Mouse (Mus musculus): ENCODE results near the gene Cnpy1. TPM values are rescaled to one million over a fixed set of nuclear protein-coding genes. Genes with fewer than 3 reads are reported as not detected.
A peak's percentile ranks its signal among the peaks of the same experiment; 100 is the strongest.

The Cnpy1 gene
- polyA plus RNA-seq, 1 experiment from 2014 or later = 0.60 TPM

- no peak overlapping the region for H3K9ac ChIP-seq (ENCODE audit: low read depth, low read length)
- H3K27me3 ChIP-seq (replicated peaks; ENCODE audit: control insufficient read depth, insufficient read depth, low read length) = no peaks in the 10 kb centered on the region
- H3K4me2 ChIP-seq (ENCODE audit: low read depth, low read length) = no peak overlapping the region
- 21% methylated on average over 2 of the region's 2 CpGs for WGBS
- H3K36me3 ChIP-seq (ENCODE audit: control insufficient read depth, insufficient read depth, low read length) = no peaks in the 10 kb centered on the region
- no peaks in the 10 kb centered on the region for H3K9me3 ChIP-seq (ENCODE audit: control insufficient read depth, low read length)
- ATAC-seq = no peak
- no peaks in the 10 kb centered on the region for H3K4me1 ChIP-seq (ENCODE audit: control insufficient read depth, insufficient read depth, low read length)
- H3K4me3 ChIP-seq (ENCODE audit: low read length) = no peak overlapping the region
- no peak overlapping the region for H3K27ac ChIP-seq (ENCODE audit: low read length)
Observed at GRCm38 (mm10) chr5:28267576-28267975, 22.0 kb upstream of the Cnpy1 start.

- no peaks in the 10 kb centered on the region for H3K36me3 ChIP-seq (ENCODE audit: control insufficient read depth, insufficient read depth, low read length)
- no peaks in the 10 kb centered on the region for H3K27me3 ChIP-seq (replicated peaks; ENCODE audit: control insufficient read depth, insufficient read depth, low read length)
- H3K9me3 ChIP-seq (ENCODE audit: control insufficient read depth, low read length) = no peaks in the 10 kb centered on the region
- H3K9ac ChIP-seq (ENCODE audit: low read depth, low read length) = no peak overlapping the region
- no peak overlapping the region for H3K4me3 ChIP-seq (ENCODE audit: low read length)
- no peaks in the 10 kb centered on the region for H3K4me1 ChIP-seq (ENCODE audit: control insufficient read depth, insufficient read depth, low read length)
- ATAC-seq = no peak
- no peak overlapping the region for H3K4me2 ChIP-seq (ENCODE audit: low read depth, low read length)
- no peak overlapping the region for H3K27ac ChIP-seq (ENCODE audit: low read length)
Observed at GRCm38 (mm10) chr5:28265653-28266052, 20.0 kb upstream of the Cnpy1 start.

GRCm38 (mm10) chr5:28263852-28264251, 18.2 kb upstream of the Cnpy1 start:
- 64% methylated on average over 1 of the region's 1 CpGs for WGBS

GRCm38 (mm10) chr5:28262070-28262469, 16.5 kb upstream of the Cnpy1 start:
- WGBS = 72% methylated on average over 5 of the region's 5 CpGs
- no peaks in the 10 kb centered on the region for H3K4me1 ChIP-seq (ENCODE audit: control insufficient read depth, insufficient read depth, low read length)
- no peaks in the 10 kb centered on the region for H3K36me3 ChIP-seq (ENCODE audit: control insufficient read depth, insufficient read depth, low read length)
- H3K9me3 ChIP-seq (ENCODE audit: control insufficient read depth, low read length) = no peaks in the 10 kb centered on the region
- no peak overlapping the region for H3K27ac ChIP-seq (ENCODE audit: low read length)
- no peak overlapping the region for H3K4me3 ChIP-seq (ENCODE audit: low read length)
- peak; percentile 50; the same call in 1 of the 2 replicates for ATAC-seq
- no peak overlapping the region for H3K4me2 ChIP-seq (ENCODE audit: low read depth, low read length)
- H3K27me3 ChIP-seq (replicated peaks; ENCODE audit: control insufficient read depth, insufficient read depth, low read length) = 0 out of 2 replicates have a peak, but pooled peaks cover 3% of the 10 kb centered on the region
- no peak overlapping the region for H3K9ac ChIP-seq (ENCODE audit: low read depth, low read length)

More at GRCm38 (mm10) chr5:28263852-28264251, 18.2 kb upstream of the Cnpy1 start:
- H3K4me1 ChIP-seq (ENCODE audit: control insufficient read depth, insufficient read depth, low read length) = no peaks in the 10 kb centered on the region
- H3K9ac ChIP-seq (ENCODE audit: low read depth, low read length) = no peak overlapping the region
- no peak for ATAC-seq
- H3K4me2 ChIP-seq (ENCODE audit: low read depth, low read length) = no peak overlapping the region
- H3K36me3 ChIP-seq (ENCODE audit: control insufficient read depth, insufficient read depth, low read length) = no peaks in the 10 kb centered on the region
- no peaks in the 10 kb centered on the region for H3K9me3 ChIP-seq (ENCODE audit: control insufficient read depth, low read length)
- no peak overlapping the region for H3K4me3 ChIP-seq (ENCODE audit: low read length)
- no peak overlapping the region for H3K27ac ChIP-seq (ENCODE audit: low read length)
- no peaks in the 10 kb centered on the region for H3K27me3 ChIP-seq (replicated peaks; ENCODE audit: control insufficient read depth, insufficient read depth, low read length)

GRCm38 (mm10) chr5:28259939-28260338, 14.3 kb upstream of the Cnpy1 start:
- H3K4me1 ChIP-seq (ENCODE audit: control insufficient read depth, insufficient read depth, low read length) = no peaks in the 10 kb centered on the region
- H3K27me3 ChIP-seq (replicated peaks; ENCODE audit: control insufficient read depth, insufficient read depth, low read length) = 0 out of 2 replicates have a peak, but pooled peaks cover 3% of the 10 kb centered on the region
- no peak overlapping the region for H3K4me3 ChIP-seq (ENCODE audit: low read length)
- no peak for ATAC-seq
- no peak overlapping the region for H3K27ac ChIP-seq (ENCODE audit: low read length)
- H3K4me2 ChIP-seq (ENCODE audit: low read depth, low read length) = no peak overlapping the region
- no peaks in the 10 kb centered on the region for H3K9me3 ChIP-seq (ENCODE audit: control insufficient read depth, low read length)
- WGBS = 82% methylated on average over 1 of the region's 1 CpGs
- no peak overlapping the region for H3K9ac ChIP-seq (ENCODE audit: low read depth, low read length)
- H3K36me3 ChIP-seq (ENCODE audit: control insufficient read depth, insufficient read depth, low read length) = no peaks in the 10 kb centered on the region

- ATAC-seq = no peak
- Histone ChIP-seq H3K9me3 (ENCODE audit: control insufficient read depth, low read length) (no peaks in the 10 kb centered on the region), H3K4me2 (ENCODE audit: low read depth, low read length) (no peak overlapping the region), H3K4me1 (ENCODE audit: control insufficient read depth, insufficient read depth, low read length) (no peaks in the 10 kb centered on the region), H3K36me3 (ENCODE audit: control insufficient read depth, insufficient read depth, low read length) (no peaks in the 10 kb centered on the region), H3K27ac (ENCODE audit: low read length) (no peak overlapping the region), H3K9ac (ENCODE audit: low read depth, low read length) (no peak overlapping the region), H3K4me3 (ENCODE audit: low read length) (no peak overlapping the region), H3K27me3 (replicated peaks; ENCODE audit: control insufficient read depth, insufficient read depth, low read length) (0 out of 2 replicates have a peak, but pooled peaks cover 3% of the 10 kb centered on the region)
- 30% methylated on average over 1 of the region's 1 CpGs for WGBS
Observed at GRCm38 (mm10) chr5:28259385-28259784, 13.8 kb upstream of the Cnpy1 start.

- H3K9ac ChIP-seq (ENCODE audit: low read depth, low read length) = no peak overlapping the region
- H3K27ac ChIP-seq (ENCODE audit: low read length) = no peak overlapping the region
- no peak for ATAC-seq
- 0 out of 2 replicates have a peak, but pooled peaks cover 3% of the 10 kb centered on the region for H3K27me3 ChIP-seq (replicated peaks; ENCODE audit: control insufficient read depth, insufficient read depth, low read length)
- H3K4me3 ChIP-seq (ENCODE audit: low read length) = no peak overlapping the region
- H3K4me1 ChIP-seq (ENCODE audit: control insufficient read depth, insufficient read depth, low read length) = no peaks in the 10 kb centered on the region
- H3K9me3 ChIP-seq (ENCODE audit: control insufficient read depth, low read length) = no peaks in the 10 kb centered on the region
- H3K4me2 ChIP-seq (ENCODE audit: low read depth, low read length) = no peak overlapping the region
- H3K36me3 ChIP-seq (ENCODE audit: control insufficient read depth, insufficient read depth, low read length) = no peaks in the 10 kb centered on the region
- 64% methylated on average over 4 of the region's 4 CpGs for WGBS
Observed at GRCm38 (mm10) chr5:28257816-28258215, 12.2 kb upstream of the Cnpy1 start.

GRCm38 (mm10) chr5:28252999-28253398, 7.4 kb upstream of the Cnpy1 start:
- no peak for ATAC-seq
- Histone ChIP-seq H3K4me1 (ENCODE audit: control insufficient read depth, insufficient read depth, low read length) (no peaks in the 10 kb centered on the region), H3K9ac (ENCODE audit: low read depth, low read length) (no peak overlapping the region), H3K4me3 (ENCODE audit: low read length) (no peak overlapping the region), H3K4me2 (ENCODE audit: low read depth, low read length) (no peak overlapping the region), H3K27ac (ENCODE audit: low read length) (no peak overlapping the region), H3K27me3 (replicated peaks; ENCODE audit: control insufficient read depth, insufficient read depth, low read length) (0 out of 2 replicates have a peak, but pooled peaks cover 3% of the 10 kb centered on the region), H3K9me3 (ENCODE audit: control insufficient read depth, low read length) (no peaks in the 10 kb centered on the region), H3K36me3 (ENCODE audit: control insufficient read depth, insufficient read depth, low read length) (no peaks in the 10 kb centered on the region)
- 66% methylated on average over 4 of the region's 4 CpGs for WGBS

GRCm38 (mm10) chr5:28252260-28252659, 6.7 kb upstream of the Cnpy1 start:
- Histone ChIP-seq H3K27me3 (replicated peaks; ENCODE audit: control insufficient read depth, insufficient read depth, low read length) (no peaks in the 10 kb centered on the region), H3K36me3 (ENCODE audit: control insufficient read depth, insufficient read depth, low read length) (no peaks in the 10 kb centered on the region), H3K4me1 (ENCODE audit: control insufficient read depth, insufficient read depth, low read length) (no peaks in the 10 kb centered on the region), H3K4me2 (ENCODE audit: low read depth, low read length) (no peak overlapping the region), H3K9me3 (ENCODE audit: control insufficient read depth, low read length) (no peaks in the 10 kb centered on the region), H3K4me3 (ENCODE audit: low read length) (no peak overlapping the region), H3K9ac (ENCODE audit: low read depth, low read length) (no peak overlapping the region), H3K27ac (ENCODE audit: low read length) (no peak overlapping the region)
- 87% methylated on average over 4 of the region's 4 CpGs for WGBS
- ATAC-seq = no peak

GRCm38 (mm10) chr5:28251211-28251764, 5.7 kb upstream of the Cnpy1 start:
- Histone ChIP-seq H3K36me3 (ENCODE audit: control insufficient read depth, insufficient read depth, low read length) (no peaks in the 10 kb centered on the region), H3K9ac (ENCODE audit: low read depth, low read length) (no peak overlapping the region), H3K9me3 (ENCODE audit: control insufficient read depth, low read length) (no peaks in the 10 kb centered on the region), H3K27me3 (replicated peaks; ENCODE audit: control insufficient read depth, insufficient read depth, low read length) (no peaks in the 10 kb centered on the region), H3K27ac (ENCODE audit: low read length) (no peak overlapping the region), H3K4me3 (ENCODE audit: low read length) (no peak overlapping the region), H3K4me1 (ENCODE audit: control insufficient read depth, insufficient read depth, low read length) (no peaks in the 10 kb centered on the region), H3K4me2 (ENCODE audit: low read depth, low read length) (no peak overlapping the region)
- 47% methylated on average over 4 of the region's 4 CpGs for WGBS
- no peak for ATAC-seq
